Mouse (Mus musculus): ENCODE results near the gene Clta.

Gene Clta

DNA sequence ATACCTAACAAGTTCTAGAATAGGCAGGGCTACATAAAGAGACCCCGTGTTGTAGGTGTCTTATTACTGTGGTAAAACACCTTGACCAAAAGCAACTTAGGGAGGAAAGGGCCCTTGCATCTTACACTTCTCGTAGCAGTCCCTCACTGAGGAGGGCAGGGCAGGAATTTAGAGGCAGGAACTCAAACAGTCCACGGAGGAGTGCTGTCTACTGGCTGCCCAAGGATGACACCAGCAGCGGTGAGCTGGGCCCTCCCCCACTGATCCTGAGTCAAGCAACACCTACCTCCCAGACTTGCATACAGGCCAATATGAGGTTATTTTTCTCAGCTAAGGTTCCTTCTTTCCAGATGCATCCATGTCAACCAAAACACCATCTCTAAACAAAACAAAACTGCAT, 24.0 kb upstream of the Clta start:
- no peak for DNase-seq (ENCODE audit: low spot score in 2 of 2)

DNA sequence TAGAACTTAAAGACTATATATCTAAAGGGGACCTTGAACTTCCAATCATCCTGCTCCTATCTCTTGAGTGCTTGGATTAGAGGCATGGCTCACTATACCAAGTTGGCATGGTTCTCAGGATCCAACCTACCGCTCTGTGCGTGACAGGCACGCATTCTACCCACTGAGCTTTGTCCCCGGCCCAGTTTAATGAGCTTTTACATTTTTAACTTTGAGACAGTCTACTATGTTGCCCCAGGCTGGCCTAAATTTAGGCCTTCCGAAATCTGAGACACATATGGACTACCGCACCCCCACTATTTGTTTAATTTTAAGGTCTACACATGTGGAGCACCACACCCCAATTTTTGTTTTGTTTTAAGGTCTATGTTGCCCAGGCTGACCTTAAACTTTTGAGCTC, 23.4 kb upstream of the Clta start:
- no peak for DNase-seq (ENCODE audit: low spot score in 2 of 2)

DNA sequence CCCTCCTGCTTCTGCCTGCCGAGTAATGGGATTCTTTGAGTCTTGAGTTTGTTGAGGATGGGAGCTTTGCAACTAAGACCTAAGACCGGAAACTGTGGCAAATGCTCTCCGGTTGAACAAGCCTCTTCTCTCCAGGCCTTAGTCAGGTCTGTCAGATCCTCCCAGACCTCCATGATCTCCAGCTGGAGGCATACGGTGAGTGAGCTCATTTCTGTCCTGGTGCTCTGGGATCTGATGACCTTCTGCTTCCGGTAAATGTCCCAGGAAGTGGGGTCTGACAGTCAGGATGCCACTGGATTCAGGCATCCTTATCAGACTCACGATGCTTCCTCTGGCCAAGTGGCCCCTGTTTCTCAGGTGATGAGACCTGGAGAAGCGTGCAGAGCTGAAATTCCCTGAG, 23.0 kb upstream of the Clta start:
- DNase-seq (ENCODE audit: low spot score in 2 of 2): no peak

DNA sequence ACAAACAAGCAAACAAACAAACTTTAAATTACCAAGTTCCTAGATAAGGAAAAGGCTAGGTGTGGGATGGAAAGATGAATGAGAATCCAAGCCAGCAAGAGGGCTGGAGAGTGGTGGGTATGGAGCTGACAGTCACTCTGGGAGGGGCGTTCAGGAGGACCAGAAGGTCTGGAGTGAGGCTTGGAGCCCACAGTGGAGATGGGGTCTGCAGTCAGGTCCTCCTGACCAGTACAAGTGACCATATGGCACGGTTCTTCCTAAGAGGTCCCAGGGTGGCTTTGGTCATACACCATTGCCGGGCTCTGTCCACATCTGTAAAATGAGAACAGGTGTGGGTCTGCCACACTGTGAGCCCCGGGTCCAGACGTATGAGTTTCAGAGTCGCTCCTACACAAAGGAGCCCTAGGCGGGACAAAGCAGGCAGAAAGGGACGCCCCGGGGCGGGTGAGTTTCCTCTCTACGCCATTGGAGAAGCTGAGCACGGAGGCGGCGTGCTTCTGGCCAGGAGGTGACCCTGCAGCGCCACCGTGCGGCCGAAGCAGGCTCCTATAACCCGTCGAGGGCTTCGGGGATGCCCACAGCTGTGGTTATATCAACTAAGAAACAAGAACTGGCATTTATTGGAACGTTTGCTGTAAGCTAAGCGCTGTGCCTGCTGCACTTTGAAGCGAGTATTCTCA, 22.1 kb upstream of the Clta start:
- DNase-seq (ENCODE audit: low spot score in 2 of 2): peak; percentile 94 to 95

DNA sequence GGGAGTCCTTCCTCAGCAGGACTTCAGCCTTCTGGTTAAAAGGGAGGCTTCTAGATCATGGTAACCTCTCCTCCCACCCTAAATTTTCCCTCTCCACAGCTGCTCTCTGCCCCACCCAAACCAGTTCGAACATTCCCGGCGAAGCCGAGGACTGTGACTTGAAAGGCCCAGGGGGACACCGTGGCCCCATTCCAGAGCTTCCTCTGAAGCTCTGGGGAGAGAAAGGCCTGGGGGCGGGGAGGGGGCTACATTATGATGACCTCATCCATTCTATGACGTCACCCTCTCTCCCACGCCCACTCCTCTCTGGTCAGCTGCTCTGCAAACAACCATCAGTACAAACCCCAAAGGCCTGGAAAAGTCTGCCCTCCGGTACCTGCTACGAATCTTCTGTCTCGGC, 21.1 kb upstream of the Clta start, which contains the start of gene Ccin:
Gene Ccin, plus strand, starts transcription at position 303 of the 400 bp plus-strand sequence.
- DNase-seq (ENCODE audit: low spot score in 2 of 2): no peak

DNA sequence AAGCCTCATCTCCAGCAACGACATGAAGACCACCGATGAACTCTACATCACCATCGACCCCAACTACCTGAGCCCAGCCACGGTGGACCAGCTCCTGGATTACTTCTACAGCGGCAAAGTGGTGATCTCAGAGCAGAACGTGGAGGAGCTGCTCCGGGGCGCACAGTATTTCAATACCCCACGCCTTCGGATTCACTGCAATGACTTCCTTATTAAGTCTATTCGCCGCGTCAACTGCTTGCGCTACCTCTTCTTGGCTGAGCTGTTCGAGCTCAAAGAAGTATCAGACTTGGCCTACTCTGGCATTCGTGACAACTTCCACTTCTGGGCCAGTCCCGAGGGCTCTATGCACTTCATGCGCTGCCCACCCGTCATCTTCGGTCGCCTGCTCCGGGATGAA, 20.5 kb upstream of the Clta start:
- DNase-seq (ENCODE audit: low spot score in 2 of 2): no peak

DNA sequence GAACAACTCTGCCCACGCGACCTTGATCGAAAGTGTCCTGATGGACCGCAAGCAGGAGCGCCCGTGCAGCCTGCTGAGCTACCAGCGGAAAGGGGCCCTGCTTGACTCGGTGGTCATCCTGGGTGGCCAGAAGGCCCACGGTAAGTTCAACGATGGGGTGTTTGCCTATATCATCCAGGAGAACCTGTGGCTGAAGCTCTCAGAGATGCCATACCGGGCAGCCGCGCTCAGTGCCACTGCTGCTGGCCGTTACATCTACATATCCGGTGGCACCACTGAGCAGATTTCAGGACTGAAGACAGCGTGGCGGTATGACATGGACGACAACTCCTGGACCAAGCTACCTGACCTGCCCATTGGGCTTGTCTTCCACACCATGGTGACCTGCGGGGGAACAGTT, 19.9 kb upstream of the Clta start:
- no peak for DNase-seq (ENCODE audit: low spot score in 2 of 2)

DNA sequence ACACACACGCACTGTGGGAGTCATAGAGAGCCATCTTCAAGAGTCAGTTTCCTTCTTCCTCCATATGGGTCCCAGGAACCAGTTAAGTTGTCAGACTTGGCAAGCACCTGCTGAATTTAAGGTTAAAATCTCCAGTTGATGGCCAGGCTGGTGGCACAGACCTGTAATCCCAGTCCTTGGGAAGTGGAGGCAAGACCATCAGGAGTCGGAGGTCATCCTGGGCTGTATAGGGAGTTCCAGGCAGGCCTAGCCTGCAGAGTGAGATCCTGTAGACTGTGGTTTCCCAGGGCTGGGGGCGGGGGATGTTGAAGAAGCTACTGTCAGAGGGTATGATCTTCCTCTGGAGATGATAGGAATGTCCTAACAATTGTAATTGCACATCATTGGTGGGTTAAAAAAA, 15.3 kb upstream of the Clta start:
- no peak for DNase-seq (ENCODE audit: low spot score in 2 of 2)

DNA sequence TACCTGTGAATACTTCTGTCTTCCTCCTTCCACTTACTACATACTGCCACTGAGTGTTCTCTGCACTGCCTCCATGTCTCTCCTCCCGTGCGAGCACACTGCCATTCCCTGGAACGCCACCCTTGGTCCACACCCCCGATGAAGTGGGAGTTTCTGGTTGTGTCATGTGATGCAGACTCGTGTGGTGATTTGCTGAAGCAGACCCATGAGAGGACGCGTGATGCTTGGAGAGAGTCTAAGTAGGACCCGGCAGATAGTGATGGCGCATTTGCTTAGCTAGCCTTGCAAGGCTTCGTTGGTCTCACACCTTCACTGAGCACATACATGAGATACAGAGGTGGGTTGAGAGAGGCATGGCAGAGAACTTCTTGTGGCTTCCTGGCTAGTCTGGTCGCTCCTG, 11.2 kb upstream of the Clta start:
- no peak for DNase-seq (ENCODE audit: low spot score in 2 of 2)

DNA sequence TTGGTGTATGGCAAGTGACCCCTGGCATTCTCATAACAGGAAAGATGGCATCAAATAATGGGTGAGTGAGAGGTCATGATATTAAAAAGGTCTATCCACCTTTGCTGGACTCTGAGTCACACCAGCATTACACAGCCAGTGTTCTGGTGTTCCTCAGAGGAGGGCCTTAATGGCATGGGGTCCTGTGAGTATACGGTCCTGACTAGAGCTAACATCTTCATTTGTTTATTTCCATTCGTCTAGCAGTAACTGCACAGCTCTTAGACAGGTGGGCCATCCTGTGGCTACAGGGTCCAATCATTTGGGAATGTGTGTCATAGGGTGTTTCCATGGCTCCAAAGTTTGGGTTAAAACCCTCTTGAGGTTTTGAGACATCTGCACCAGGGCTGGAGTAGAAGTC, 9.9 kb upstream of the Clta start:
- DNase-seq (ENCODE audit: low spot score in 2 of 2): no peak

DNA sequence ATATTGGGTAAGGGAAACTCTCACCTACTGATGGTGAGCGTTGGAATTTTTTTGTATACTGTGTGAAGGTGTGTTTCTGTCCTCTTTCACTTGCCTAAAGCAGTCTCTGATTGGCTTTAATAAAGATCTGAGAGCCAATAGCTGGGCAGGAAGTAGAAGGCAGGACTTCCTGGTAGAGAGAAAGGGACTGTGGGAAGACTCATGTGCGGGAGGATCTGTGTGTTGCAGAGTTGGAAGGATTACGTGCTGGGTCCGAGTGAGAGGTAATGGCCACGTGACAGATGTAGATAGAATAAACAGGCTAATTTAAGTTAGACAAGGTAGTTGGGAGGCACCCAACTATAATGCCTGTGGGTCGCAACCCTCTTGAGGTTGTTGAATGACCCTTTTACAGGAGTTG, 630 bp upstream of the Clta start:
- no peak for DNase-seq (ENCODE audit: low spot score in 2 of 2)

DNA sequence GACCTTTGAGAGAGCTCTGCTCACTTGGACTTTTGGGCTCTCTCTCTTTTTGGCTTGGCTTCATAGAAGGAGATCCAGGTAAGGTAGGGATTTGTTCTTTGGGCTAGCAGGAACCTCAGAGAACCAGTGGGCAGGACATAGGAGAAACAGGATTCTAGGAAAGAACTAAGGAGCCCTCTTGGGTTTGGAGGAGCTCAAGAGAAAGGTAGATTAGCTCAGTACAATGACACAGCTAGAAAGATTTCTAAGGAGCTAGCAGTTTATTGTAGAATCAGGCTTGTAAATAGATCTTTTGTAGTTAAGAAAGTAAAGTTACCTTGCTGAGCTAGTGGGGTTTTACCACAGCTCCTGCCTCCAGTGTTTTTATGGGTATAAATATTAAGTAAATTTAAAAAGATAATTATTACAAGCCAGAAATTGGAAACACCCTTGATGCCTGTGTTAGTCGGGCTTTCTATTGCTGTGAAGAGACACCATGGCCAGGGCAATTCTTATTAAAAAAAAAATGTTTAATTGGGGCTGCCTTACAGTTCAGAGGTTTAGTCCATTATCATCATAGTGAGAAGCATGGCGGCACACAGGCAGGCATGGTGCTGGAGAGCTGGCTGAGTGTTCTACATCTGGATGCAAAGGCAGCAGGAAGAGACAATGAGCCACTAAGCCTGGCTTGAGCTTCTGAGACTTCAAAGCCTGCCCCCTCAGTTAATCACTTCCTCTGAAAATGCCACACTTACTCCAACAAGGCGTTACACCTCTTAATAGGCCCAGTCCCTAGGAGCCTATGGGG, 564 bp downstream of the Clta start:
- DNase-seq (ENCODE audit: low spot score in 2 of 2): peak in 1 of 2 experiments; percentile 0

DNA sequence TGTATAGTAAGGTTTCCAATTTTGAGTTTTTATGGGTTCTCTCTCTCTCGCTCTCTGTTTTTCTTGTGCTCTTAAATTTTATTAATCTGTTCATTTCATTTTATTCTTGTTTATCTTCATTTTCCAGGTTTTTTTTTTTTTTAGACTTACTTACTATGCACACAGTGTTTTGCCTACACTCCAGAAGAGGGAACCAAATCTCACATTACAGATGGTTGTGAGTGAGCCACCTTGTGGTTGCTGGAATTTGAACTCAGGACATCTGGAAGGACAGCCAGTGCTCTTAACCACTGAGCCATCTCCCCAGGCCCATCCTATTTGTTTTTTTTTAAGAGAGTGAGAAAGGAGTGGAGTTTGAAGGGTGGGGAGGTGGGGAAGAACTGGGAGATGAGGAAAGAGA, 5.9 kb downstream of the Clta start:
- DNase-seq (ENCODE audit: low spot score in 2 of 2): peak in 1 of 2 experiments; percentile 2

DNA sequence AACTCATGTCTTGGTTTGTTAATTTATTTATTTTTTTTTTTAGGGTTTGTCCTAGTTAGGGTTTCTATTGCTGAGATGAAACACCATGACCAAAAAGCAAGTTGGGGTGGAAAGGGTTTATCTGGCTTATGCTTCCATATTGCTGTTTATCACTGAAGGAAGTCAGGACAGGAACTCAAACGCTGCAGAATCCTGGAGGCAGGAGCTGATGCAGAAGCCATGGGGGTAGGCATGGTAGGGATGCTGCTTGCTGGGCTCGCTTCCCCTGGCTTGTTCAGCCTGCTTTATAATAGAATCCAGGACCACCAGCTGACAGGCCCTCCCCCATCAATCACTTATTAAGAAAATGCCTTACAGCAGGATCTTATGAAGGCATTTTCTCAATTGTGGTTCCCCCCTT, 6.6 kb downstream of the Clta start:
- no peak for DNase-seq (ENCODE audit: low spot score in 2 of 2)

DNA sequence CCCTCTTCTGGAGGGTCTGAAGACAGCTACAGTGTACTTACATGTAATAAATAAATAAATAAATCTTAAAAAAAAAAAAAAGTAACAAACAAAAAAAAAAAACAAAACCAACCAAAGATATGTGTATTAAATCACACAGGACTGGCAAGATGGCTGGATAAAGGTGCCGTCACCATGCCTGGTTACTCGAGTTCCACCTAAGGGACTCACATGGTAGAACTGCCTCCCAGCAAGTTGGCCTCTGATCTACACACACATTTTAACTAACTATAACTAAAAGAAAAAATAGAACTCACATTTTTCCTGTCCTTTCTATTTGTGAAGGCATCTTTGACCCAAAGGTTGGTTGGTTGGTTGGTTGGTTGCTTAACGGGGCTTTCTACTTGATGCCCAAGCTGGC, 7.5 kb downstream of the Clta start:
- peak in 1 of 2 experiments; percentile 1 for DNase-seq (ENCODE audit: low spot score in 2 of 2)

DNA sequence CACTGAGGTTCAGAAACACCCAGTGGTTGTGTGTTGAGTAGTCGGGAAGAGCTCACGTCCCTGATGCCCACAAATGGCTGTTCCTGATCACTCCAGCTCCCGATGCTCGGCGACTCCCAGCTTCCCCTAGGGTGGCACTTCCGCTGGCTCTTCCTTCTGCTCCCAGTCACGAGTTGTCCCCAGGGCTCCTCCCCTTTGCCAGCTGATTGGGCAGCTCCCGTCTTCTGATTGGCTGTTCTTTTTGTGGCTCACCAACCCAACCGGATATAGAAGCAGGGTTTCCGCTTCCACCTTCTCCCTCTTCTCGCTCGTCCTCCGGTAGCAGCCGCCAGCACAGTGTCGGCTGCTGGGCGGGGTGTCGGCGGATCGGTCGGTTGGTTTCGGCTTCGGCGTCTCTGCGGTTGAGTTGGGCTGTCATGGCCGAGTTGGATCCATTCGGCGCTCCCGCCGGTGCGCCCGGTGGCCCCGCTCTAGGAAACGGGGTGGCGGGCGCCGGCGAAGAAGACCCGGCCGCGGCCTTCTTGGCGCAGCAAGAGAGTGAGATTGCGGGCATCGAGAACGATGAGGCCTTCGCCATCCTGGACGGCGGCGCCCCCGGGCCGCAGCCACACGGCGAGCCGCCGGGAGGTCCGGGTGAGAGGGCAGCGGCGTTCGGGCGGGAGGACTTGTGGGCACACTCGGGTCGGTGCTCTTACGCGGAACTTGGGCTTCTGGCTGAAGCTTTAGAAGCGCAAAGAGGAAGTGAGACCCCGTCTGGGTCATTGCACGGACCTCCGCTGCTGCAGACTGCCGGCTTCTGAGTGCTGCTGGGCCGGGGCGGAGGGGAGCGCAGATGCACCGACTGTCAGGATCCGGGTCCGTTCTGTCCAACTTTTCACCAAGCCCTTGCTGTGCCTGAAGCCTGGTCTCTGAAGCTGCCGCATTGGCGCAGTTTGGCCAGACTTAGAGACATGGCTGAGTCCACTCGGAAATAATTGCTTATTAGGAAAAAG, 8.4 kb downstream of the Clta start:
- DNase-seq (ENCODE audit: low spot score in 2 of 2): peak; percentile 92 to 95

DNA sequence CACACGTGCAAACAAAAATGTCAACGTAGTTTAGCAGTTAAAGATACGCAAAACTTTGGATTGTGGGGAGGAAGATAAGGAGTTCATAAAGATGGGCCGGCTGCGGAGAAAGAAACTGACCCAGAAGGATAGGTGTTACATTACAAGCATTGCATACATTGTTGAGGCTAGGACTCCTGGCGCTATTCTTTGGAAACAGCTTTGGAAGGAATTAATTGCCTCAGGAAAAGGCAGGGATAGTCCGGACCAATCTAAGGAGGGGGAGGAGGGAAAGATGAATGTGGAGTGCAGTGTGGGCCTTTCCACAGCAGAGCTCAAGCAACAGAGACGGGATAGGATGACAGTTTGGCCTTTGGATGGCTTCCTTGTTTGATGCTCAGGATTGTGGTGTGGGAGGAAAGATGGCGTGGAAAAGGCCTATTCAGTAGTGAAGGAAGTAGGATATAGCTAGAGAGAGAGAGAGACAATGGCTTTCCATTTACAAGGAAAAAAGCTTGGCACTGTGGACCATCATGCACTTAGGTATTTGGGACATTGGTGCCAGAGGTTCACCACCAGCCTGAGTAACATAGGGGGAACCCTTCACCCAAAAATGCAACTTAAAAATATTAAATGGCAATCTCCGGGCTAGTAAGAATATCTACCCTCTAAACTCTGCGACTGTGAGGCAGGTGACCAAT, 9.3 kb downstream of the Clta start:
- DNase-seq (ENCODE audit: low spot score in 2 of 2): peak in 1 of 2 experiments; percentile 1

DNA sequence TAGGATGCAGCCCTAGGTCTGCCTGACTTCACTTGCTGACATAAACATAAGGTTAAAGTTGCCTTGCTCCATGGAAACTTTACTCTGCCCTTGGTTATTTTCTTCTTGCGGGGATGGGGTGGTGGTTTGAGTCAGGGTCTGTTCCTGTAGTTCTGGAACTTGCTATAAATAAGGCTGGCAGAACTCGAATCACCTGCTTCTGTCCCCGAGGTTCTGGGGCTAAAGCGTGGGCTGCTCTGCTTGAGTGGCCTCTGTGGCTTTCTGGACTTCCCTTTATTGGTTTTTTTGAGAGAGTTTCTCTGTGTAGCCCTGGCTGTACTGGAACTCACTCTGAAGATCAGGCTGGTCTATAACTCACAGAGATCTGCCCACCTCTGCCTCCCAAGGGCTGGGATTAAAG, 11.8 kb downstream of the Clta start:
- peak in 1 of 2 experiments; percentile 1 for DNase-seq (ENCODE audit: low spot score in 2 of 2)

DNA sequence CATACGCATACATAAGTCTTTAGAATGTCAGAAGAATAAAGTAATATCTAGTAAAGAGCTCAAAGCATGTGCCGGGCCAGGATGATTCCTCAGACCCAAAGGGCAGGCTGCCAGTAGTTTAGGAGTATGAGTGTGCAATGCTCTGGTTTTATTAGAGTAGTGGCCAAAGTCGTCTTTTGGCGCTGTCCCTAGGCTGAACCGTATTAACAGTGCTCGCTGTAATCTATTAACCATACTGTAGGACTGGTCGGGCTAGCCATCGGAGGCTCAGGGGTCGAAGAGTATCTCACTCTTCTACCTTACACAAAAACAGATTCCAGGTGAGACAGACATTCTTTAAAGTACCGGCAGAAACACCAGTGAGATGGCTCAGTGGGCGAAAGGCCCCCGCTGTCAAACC, 12.5 kb downstream of the Clta start:
- no peak for DNase-seq (ENCODE audit: low spot score in 2 of 2)

DNA sequence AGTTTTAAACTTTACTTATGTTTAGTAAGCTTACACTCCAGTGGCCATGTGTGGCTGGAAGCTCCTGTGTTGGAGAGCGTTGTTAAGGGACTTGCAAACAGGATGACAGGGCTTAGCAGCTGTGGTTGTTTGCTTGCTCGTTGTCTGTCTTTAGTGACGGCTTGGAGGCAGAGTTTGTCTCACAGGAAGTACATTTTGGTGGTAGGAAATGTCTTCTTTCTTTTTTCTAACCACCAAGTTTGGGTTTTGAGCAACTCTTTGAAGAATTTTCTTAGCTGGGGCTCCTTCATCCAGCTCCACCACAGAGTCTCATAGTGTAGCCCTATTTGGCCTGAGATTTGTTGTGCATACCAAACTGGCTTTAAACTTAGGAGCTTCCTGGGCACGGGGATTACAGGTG, 18.1 kb downstream of the Clta start:
- DNase-seq (ENCODE audit: low spot score in 2 of 2): peak in 1 of 2 experiments; percentile 1

DNA sequence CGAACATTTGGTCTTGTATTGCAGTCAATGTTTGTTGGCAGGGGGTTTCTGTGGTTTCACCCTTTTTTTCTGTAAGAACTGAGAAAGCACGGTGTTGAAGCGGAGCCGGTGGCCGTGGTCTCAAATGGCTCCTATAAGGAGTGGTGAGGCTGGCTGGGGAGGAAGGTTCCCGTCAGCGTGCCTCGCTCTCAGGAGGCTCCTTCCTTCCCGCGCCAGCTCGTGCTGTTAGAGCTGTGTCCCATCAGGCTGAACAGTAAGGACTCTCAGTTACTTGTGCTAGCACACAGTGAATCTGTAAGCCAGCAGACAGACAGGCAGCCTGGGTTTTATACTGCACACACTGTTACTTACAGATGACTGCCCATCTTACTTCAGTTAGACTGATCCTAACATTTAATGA, 18.5 kb downstream of the Clta start:
- peak in 1 of 2 experiments; percentile 1 for DNase-seq (ENCODE audit: low spot score in 2 of 2)

DNA sequence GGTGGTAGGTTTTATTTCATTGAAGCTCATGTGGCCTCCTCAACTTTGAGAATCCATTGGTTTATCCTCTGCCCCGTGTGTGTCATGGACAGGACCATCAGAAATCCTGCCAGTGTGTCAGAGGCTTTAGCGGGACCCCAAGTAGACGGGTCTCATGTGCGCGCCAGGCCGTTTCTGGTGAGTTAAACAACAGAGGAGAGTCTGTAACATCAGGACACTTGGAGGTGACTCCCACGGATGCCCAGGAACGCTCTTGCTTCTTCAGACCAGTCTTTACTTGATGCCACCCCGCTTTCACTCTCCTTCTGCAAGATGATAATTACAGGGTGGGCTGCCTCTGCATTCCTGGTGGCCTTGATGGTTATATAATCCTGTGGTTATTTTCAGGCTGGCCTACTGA, 19.4 kb downstream of the Clta start:
- peak in 1 of 2 experiments; percentile 4 for DNase-seq (ENCODE audit: low spot score in 2 of 2)

Measured in right cerebral cortex, adult 2 months (tissue).